Mouse (Mus musculus) adrenal gland, postnatal 10 days (tissue): ENCODE measurements around the gene Lypd6b. TPM values are rescaled to one million over a fixed set of nuclear protein-coding genes. Genes with fewer than 3 reads are reported as not detected.
A peak's percentile ranks its signal among the peaks of the same experiment; 100 is the strongest.

Experiments used
- DNase-seq: peaks from one replicate; pipeline ENCODE4 v3.0.0; 2021; ENCODE audit warnings: mixed read lengths
- total RNA-seq, 2 experiments: library from RNA; stranded (reverse); gene quantifications; 2 replicates each; pipeline ENCODE4 v1.2.3; 2021

The Lypd6b gene
- total RNA-seq, 2 experiments from 2014 or later, result 0.24 TPM; not detected in 1

DNA sequence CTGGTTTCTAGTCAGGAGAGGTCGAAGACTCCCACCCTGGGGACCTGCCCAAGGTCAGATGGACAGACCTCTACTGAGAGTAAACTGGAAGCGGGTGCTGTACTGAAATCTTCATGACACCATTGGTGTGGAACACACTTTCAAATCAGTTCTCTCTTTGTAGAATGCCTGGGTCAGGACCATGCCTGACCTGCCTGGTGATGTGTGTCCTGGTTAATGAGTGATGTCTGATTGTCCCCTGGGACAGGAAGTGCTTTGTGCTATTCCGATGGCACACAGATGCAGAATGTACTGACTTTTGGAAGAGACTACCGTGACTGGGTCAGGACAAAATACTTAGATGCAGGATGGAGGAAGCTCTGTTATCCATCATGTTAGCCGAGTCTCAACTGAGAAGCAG is 17.0 kb upstream of the Lypd6b start:
- no peak for DNase-seq

- no peak for DNase-seq
These were observed 16.3 kb upstream of the Lypd6b start for GRCm38 (mm10) chr2:49771172-49771571.

DNA sequence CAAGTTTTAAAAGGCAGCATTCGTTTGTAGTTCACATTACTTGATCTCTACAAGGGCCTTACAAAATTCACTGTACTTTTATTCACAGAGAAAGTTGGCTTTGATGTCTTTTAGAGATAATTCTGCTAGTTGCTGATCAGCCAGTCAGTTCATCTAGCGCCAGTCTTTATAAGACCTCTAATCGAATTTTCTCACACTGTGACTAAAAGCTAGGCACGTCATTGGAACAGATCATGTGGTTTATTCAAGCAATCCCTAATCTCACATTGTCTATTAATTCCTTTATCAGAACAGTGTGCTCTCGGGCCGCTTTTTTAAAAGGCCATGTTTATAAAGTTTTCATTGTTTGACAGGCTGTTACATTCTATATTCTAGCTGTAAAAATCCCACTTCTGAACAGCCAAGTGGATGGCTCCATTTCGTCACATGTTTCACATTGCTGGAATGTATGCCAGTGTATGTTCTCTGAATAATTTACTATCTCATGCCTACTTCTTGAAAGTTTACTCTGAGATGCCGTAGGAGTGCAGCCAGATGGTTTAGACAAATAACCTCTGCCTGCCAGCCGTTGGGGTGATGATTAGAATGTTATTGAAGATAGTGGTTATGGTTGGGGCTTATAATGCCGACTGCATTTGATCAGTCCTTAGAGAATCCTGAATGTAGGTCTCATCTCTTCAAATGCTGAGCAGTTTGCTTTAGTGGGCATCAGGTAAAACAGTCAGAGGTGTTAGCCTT is 14.1 kb upstream of the Lypd6b start:
- no peak for DNase-seq

DNA sequence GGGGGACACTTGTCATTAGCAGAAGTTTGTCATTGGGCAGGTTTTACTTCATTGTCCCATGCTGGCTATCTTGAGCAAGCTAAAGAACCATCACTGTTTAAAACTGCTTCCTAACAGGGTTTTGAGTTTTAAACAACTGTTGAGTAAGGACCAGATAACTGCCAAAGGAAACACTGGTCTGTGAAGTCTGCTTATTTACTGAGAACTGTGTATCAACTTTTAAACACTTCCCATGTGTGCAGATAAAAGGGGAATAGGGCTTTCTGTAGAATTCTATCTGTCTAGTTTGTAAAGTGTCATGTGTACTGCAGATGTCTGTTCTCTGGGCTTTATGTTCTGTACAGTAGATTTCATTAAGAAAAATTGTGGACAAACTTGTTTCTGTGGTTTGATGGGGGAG is 13.3 kb upstream of the Lypd6b start:
- DNase-seq, result no peak

GRCm38 (mm10) chr2:49775187-49775586 is 12.3 kb upstream of the Lypd6b start:
- DNase-seq, result no peak

DNA sequence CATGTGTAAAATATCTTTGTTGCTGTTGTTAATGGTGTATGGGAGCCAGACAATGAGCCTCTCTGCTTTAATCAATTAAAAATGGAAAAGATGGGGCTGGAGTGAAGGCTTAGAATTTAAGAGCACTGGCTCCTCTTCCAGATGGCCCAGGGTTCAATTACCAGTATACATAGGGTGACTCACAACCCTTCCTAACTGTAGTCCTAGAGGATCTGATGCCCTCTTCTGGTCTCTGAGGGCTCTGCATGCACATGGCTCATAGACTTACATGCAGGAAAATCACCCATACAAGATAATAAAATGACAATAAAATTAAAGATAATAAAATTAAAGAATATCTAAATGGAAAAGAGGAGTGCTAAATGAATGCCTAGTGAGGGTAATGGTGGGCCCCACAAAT is 11.8 kb upstream of the Lypd6b start:
- DNase-seq, result no peak

- no peak for DNase-seq
These were observed 11.1 kb upstream of the Lypd6b start for GRCm38 (mm10) chr2:49776407-49776806.

- DNase-seq, result no peak
These were observed 547 bp downstream of the Lypd6b start for GRCm38 (mm10) chr2:49788051-49788418.

GRCm38 (mm10) chr2:49788643-49789042 is 1.2 kb downstream of the Lypd6b start:
- no peak for DNase-seq

GRCm38 (mm10) chr2:49789078-49789477 is 1.6 kb downstream of the Lypd6b start:
- DNase-seq, result no peak

DNA sequence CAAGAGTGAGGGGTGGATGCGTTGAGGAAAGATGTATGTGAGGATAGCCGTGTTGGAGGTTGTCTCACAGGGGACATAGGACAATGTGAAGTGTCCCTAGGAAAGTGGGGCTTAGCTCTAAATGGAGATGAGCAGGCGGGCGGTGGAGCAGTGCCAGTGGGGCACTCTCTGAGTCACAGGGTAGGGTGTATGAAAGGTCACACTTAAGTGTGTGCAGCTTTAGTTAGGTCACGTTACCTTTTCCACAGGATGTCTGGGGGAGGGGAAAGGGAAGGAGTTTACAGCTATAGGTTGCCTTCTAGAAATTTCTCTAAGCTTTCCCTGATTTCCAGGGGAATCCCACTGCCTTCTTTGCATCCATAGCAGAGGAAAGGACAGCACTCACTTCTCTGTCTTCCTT is 2.0 kb downstream of the Lypd6b start:
- no peak for DNase-seq

DNA sequence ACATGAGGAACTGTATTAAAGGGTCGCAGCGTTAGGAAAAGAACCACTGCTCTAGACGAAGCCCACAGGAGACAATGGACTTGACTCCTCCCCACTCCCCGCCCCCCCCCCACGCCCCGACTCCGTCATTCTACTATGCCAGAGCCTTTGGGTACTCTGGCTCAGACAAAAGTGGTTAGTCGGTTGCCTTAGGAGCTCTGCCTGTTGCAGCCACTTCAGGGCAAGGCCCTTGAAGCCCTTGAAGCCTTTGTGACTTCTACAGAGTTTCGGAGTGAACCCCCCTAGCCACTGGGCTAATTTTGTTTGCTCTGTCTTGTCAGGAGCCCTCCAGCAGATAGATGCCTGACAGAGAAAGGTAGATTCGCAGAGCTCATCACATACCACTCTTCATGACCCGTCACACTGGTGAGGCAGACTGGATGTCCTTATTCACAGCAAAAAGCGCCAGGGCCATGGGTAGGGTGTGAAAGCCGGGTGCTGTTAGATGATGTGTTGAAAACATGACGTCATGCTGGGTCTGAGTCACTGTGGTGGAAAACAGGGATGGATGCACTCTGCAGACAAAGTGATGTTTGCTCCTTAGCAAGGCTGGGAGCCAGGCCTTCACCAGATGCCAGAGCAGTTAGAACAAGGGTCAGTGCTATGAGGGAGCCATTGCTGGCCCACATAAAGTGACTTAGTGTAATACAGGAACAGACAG is 10.1 kb downstream of the Lypd6b start:
- no peak for DNase-seq

DNA sequence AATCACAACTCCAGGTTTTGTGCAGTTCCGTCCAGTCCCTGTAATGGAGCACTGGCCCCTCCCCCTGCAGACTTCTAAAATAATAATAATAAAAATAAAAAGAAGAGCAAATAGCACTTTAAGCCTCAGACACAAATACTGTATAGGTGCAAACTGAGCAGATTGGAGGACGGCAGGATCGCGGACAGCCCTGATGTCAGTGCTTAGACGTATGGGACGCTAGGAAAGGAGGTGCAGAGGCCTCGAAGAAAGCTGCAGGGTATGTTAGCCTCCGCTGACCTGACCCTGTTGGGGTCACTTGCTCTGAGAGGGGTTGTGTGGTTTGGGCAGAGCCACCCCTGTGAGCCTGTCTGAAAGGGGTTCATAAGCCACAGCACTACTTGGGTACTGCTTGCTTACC is 17.0 kb downstream of the Lypd6b start:
- no peak for DNase-seq

GRCm38 (mm10) chr2:49805736-49806371 is 18.4 kb downstream of the Lypd6b start:
- peak; percentile 82 for DNase-seq

DNA sequence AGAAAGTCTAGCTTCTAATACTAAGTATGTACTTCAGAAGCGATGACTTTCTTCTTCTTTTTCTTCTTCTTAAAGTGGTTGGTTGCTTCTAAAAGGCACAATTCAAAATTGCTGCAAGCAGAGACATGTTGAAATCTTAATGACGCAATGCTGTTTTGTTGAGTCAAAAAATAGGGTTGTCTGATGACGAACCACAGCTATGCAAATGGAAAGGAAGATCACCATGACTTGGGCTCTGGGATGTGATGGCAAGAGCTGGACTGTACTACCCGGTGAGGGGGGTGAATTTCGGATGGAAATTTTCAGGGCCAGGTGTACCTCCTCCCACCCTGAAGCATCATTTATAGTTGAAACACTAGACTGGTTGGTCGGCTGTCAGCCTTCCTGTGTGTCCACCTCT is 22.0 kb downstream of the Lypd6b start:
- no peak for DNase-seq

- DNase-seq, result no peak
These were observed 23.9 kb downstream of the Lypd6b start for GRCm38 (mm10) chr2:49811420-49811819.

GRCm38 (mm10) chr2:49811871-49812363 is 24.4 kb downstream of the Lypd6b start:
- peak; percentile 77 for DNase-seq

DNA sequence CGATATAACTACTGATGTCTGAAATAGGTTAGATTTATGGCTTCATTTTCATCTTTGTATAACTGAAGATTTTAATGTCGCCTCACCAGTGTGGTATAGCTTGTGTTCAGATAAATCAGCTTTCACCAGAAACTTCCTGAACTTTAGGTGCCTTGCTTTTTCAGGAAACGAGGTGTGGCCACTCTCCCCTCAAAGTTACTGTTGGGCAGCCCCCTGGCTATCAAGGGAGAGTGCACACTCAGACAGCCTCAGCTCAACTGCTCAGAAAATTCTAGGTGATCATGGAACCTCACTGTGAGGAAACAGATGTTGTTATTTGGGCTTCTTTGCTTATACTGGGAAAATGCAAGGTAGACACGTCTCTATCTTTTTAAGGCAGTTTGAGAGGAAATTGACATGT is 25.7 kb downstream of the Lypd6b start:
- DNase-seq, result no peak

DNA sequence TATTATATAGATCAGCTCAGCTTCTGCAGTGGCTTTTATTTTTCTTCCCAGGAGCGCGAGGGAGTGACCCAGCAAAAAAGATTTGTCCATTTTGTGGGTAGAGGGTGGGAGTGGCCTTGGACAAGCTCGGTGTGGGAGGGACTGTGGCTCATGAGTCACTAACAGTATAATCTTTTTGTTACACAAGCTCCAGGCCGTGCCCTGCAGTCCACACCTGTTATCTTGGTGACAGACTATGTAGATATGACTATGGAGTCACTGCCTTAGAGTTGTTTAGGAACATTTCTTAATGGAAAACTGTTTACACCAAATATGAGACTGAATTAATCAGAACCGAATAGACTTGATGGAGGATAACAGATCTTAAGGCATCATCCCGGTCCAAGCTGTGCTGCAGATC is 26.5 kb downstream of the Lypd6b start:
- DNase-seq, result peak; percentile 30

DNA sequence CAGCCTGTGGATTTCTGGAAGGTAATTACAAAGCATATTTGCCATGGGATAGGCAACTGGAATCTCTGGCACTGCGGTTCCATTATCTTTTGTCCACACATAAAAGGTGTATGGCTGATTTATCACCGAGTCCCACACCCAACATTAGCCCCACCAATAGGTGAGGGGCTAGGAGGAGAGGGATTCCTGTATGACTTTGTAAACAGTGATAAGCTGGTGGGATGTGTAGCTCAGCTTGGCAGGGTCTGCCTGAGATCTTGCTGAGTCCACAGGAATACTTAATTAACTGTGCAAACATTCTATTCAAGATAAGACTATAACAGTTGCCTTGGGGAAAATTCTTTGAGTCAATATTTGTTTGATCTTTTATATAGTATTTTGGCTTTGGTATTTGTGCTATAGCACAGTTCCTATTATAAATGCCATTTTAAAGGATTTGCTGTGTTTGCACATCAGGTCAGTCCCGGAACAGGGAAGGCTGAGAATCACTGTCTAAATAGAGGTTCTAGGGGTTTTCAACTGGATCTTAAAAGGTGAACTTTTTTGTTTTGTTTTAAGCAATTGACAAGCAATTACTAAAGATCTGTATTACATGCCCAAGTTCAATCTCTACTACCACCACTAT is 28.3 kb downstream of the Lypd6b start:
- no peak for DNase-seq

GRCm38 (mm10) chr2:49816549-49816948 is 29.1 kb downstream of the Lypd6b start:
- DNase-seq, result no peak

DNA sequence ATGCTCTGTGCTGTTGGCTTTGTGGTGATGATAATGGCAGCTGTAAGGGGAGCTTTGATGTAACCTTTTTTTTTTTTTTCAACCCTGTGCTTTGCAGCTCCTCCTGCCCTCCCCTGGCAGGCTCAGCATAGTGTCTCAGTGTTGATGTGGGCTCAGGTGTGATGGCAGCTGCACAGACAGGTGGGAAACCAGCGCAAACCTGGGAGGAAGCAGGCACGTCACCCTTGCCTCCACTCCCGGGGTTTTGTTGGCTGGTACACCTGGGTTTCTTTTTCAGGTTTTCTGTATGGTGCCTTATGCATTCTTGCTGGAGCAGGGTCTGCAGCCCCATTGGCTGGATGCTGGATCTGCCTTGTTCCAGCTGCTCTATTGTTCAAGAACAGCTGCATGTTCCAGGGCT is 29.7 kb downstream of the Lypd6b start:
- no peak for DNase-seq

GRCm38 (mm10) chr2:49818126-49818525 is 30.6 kb downstream of the Lypd6b start:
- no peak for DNase-seq
